Mouse (Mus musculus) midbrain, embryonic 15.5 days (tissue): ENCODE results near the gene Ccdc28b. TPM values are rescaled to one million over a fixed set of nuclear protein-coding genes. Genes with fewer than 3 reads are reported as not detected.

Experiments used
- ATAC-seq: fragments of 200-750 bp; cut with Nextera tagmentation; replicated peaks from 2 replicates; pipeline ENCODE4 v1.8.0; 2017; ENCODE audit warnings: moderate TSS enrichment
- H3K27ac ChIP-seq: fragments of 300-500 bp; sonication (generic); 2 replicates; pipeline ENCODE4 v1.5.1; 2015; ENCODE audit warnings: mild to moderate bottlenecking, inconsistent platforms
- H3K27me3 ChIP-seq: fragments of 300-500 bp; sonication (generic); replicated peaks from 2 replicates; pipeline ENCODE4 v1.6.1; 2015; ENCODE audit warnings: inconsistent platforms
- H3K36me3 ChIP-seq: fragments of 300-500 bp; sonication (generic); replicated peaks from 2 replicates; pipeline ENCODE4 v1.6.1; 2015; ENCODE audit warnings: inconsistent platforms
- H3K4me1 ChIP-seq: fragments of 300-500 bp; sonication (generic); 2 replicates; pipeline ENCODE4 v1.6.1; 2015; ENCODE audit warnings: inconsistent platforms
- H3K4me2 ChIP-seq: fragments of 300-500 bp; sonication (generic); 2 replicates; pipeline ENCODE4 v1.6.1; 2015; ENCODE audit warnings: inconsistent platforms, mild to moderate bottlenecking, moderate library complexity
- H3K4me3 ChIP-seq: fragments of 300-500 bp; sonication (generic); 2 replicates; pipeline ENCODE4 v1.5.1; 2015; ENCODE audit warnings: mild to moderate bottlenecking, inconsistent platforms
- H3K9ac ChIP-seq: fragments of 300-500 bp; sonication (generic); 2 replicates; pipeline ENCODE4 v1.6.1; 2015; ENCODE audit warnings: mild to moderate bottlenecking, inconsistent platforms
- H3K9me3 ChIP-seq: fragments of 300-500 bp; sonication (generic); 2 replicates; pipeline ENCODE4 v1.6.1; 2016; ENCODE audit warnings: inconsistent platforms
- WGBS: fragments of 180-500 bp; shearing (Covaris S2); methylation state at CpG from one replicate; pipeline ENCODE4 v1.1.7; 2015; ENCODE audit warnings: mixed read lengths; 5-methylcytosine and 5-hydroxymethylcytosine counted together
- polyA plus RNA-seq: library from polyadenylated mRNA; unstranded; fragments of >200 nt; fragmentation: Nextera tagmentation; extraction: Ambion mirVana; gene quantifications from 2 replicates; pipeline ENCODE4 v1.2.1, GENCODE M21; 2015

The Ccdc28b gene
- polyA plus RNA-seq, 1 experiment from 2014 or later: 173 TPM

GRCm38 (mm10) chr4:129609139-129609631 is 14.6 kb downstream of the Ccdc28b start:
- 85% methylated on average over 12 of the region's 12 CpGs for WGBS
- H3K4me2 ChIP-seq: no peak overlapping the region

GRCm38 (mm10) chr4:129608426-129609025 is 15.2 kb downstream of the Ccdc28b start:
- H3K9ac ChIP-seq: 0 out of 2 replicates have a peak overlapping the region, but pooled peaks have one; percentile 14
- H3K4me3 ChIP-seq: no peak overlapping the region
- peak overlapping the region; percentile 72 for H3K27ac ChIP-seq
- H3K27me3 ChIP-seq: no peaks in the 10 kb centered on the region
- peaks cover 6% of the 10 kb centered on the region; the same call in 1 of the 2 replicates for H3K4me1 ChIP-seq
- peaks cover 18% of the 10 kb centered on the region for H3K36me3 ChIP-seq
- H3K9me3 ChIP-seq: no peaks in the 10 kb centered on the region
- peak; percentile 78 for ATAC-seq
- WGBS: 40% methylated on average over 7 of the region's 7 CpGs
- H3K4me2 ChIP-seq: no peak overlapping the region

More at GRCm38 (mm10) chr4:129609139-129609631, 14.6 kb downstream of the Ccdc28b start:
- Histone ChIP-seq H3K36me3 (peaks cover 18% of the 10 kb centered on the region), H3K4me3 (no peak overlapping the region), H3K4me1 (peaks cover 6% of the 10 kb centered on the region; the same call in 1 of the 2 replicates), H3K27me3 (no peaks in the 10 kb centered on the region), H3K9ac (no peak overlapping the region), H3K27ac (no peak overlapping the region), H3K9me3 (no peaks in the 10 kb centered on the region)
- no peak for ATAC-seq

DNA sequence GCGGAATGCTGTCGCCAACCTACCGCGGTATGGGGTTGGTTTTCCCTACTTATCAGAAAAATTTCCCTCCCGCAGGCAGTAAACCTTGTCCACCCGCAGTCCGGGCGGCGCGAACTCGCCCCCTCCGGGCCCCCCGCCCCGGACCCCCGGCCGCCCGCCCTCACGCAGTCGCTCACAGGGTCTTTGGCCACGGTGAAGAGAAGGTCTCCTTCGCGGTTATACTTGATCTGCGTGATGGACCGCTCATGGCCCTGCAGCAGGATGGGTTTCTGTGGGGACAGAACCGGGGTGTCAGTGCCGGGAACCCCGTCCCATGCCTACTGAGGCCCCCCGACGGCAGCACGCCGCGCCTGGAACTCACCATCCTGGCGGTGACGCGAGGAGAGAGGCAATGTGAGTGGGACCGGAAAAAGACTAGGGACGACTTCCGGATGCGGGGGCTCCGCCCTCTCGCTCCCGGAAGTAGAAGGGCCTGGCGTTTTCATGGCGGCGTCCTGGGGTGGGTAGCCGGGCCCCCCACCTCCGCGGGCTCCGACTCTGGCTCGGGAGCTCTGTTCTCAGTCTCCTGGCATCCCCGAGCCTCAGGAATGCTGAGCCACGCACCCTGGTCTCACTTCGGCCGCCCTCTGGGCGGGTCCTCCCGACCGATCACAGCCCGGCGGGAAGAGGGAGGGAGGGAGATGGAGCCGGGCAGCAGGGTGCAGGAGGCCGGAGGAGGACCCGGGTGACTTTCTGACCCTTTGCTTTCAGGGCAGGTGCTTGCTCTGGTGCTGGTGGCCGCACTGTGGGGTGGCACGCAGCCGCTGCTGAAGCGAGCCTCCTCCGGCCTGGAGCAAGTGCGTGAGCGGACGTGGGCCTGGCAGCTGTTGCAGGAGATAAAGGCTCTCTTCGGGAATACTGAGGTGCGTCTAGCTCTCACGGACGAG is 23.3 kb downstream of the Ccdc28b start, which contains the start of the genes Eif3i and Tmem234:
Gene Eif3i, minus strand, starts transcription at position 416 of the 926 bp plus-strand sequence.
Gene Tmem234, plus strand, starts transcription at position 436 of the 926 bp plus-strand sequence.
- Histone ChIP-seq H3K27me3 (no peaks in the 10 kb centered on the region), H3K9me3 (no peaks in the 10 kb centered on the region), H3K36me3 (peaks cover 14% of the 10 kb centered on the region; the same call in 1 of the 2 replicates), H3K27ac (peak within 1 kb of the TSS; percentile 77), H3K4me2 (peak within 1 kb of the TSS; percentile 85), H3K4me3 (peak within 1 kb of the TSS; percentile 92), H3K4me1 (peaks cover 34% of the 10 kb centered on the region), H3K9ac (peak within 1 kb of the TSS; percentile 96)
- under 1% methylated on average over 74 of the region's 74 CpGs for WGBS
- peak; percentile 91 for ATAC-seq

DNA sequence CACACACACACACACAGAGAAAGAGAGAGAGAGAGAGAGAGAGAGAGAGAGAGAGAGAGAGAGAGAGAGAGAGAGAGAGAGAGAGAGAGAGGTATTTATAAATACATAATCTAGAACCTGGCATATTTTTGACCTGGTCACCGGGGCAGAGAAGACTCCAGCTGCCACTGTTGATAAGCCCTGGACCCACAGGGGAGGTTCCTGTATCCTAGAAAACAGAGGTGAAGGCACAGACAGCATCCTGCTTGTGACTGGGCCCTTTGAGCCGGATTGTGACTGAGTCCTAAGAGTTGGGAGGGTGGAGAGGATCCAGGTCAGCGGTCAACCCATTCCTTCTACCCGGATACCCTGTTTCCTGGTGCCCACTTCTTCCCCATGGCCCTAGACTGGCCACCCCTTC is 34.9 kb downstream of the Ccdc28b start:
- H3K4me2 ChIP-seq: no peak overlapping the region
- no peak overlapping the region for H3K4me3 ChIP-seq
- H3K36me3 ChIP-seq: peaks cover 34% of the 10 kb centered on the region
- WGBS: 81% methylated on average over 4 of the region's 4 CpGs
- no peak for ATAC-seq
- no peak overlapping the region for H3K9ac ChIP-seq
- H3K4me1 ChIP-seq: peaks cover 8% of the 10 kb centered on the region; the same call in 1 of the 2 replicates
- H3K9me3 ChIP-seq: no peaks in the 10 kb centered on the region
- no peaks in the 10 kb centered on the region for H3K27me3 ChIP-seq
- H3K27ac ChIP-seq: no peak overlapping the region

DNA sequence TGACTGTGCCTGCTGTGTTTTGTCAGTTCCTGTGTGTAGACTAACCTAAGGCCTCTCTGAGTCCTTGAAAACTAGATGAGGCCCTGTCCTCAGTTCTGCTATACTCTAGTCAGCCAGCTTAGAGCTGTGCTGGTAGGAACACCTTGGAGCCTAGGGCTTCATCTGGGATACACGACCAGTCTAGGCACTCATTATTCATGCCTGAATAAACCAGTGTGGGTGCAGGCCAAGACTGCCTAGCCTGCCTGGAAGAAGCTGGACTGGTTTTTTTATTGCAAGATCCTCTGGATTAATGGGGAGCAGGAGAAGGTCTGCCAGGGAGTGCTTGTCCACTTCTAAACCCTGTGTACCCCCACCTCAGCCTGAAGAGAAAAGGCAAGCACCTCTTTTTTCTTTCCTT is 36.8 kb downstream of the Ccdc28b start:
- 34% methylated on average over 1 of the region's 1 CpGs for WGBS
- Histone ChIP-seq H3K4me2 (no peak overlapping the region), H3K9me3 (no peaks in the 10 kb centered on the region)

DNA sequence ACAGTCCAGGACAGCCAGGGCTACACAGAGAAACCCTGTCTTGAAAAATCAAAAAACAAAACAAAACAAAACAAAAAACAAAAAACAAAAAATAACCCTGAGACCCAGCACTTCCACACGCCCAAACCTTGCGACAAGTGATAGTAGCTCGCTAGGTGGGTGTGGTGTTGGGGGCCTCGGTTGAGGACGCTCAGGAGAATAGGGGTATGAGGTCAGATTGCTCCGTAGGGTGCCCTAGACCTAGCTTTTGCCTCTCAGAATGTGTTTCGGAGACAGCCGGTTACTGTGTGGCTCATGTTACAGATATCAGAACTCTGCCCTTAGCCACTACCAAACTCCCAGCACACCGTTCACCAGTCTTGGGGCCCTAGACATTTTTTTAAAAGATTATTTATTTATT is 38.0 kb downstream of the Ccdc28b start:
- Histone ChIP-seq H3K9me3 (no peaks in the 10 kb centered on the region), H3K36me3 (peaks cover 7% of the 10 kb centered on the region; the same call in 1 of the 2 replicates), H3K9ac (no peak overlapping the region), H3K4me1 (peaks cover 8% of the 10 kb centered on the region; the same call in 1 of the 2 replicates), H3K27ac (no peak overlapping the region), H3K4me3 (no peak overlapping the region), H3K4me2 (no peak overlapping the region), H3K27me3 (no peaks in the 10 kb centered on the region)
- ATAC-seq: no peak
- 86% methylated on average over 9 of the region's 9 CpGs for WGBS

More for the DNA sequence above, 36.8 kb downstream of the Ccdc28b start:
- no peak overlapping the region for H3K27ac ChIP-seq
- peaks cover 8% of the 10 kb centered on the region; the same call in 1 of the 2 replicates for H3K4me1 ChIP-seq
- no peak overlapping the region for H3K4me3 ChIP-seq
- peaks cover 18% of the 10 kb centered on the region for H3K36me3 ChIP-seq
- H3K9ac ChIP-seq: no peak overlapping the region
- H3K27me3 ChIP-seq: no peaks in the 10 kb centered on the region
- ATAC-seq: no peak

DNA sequence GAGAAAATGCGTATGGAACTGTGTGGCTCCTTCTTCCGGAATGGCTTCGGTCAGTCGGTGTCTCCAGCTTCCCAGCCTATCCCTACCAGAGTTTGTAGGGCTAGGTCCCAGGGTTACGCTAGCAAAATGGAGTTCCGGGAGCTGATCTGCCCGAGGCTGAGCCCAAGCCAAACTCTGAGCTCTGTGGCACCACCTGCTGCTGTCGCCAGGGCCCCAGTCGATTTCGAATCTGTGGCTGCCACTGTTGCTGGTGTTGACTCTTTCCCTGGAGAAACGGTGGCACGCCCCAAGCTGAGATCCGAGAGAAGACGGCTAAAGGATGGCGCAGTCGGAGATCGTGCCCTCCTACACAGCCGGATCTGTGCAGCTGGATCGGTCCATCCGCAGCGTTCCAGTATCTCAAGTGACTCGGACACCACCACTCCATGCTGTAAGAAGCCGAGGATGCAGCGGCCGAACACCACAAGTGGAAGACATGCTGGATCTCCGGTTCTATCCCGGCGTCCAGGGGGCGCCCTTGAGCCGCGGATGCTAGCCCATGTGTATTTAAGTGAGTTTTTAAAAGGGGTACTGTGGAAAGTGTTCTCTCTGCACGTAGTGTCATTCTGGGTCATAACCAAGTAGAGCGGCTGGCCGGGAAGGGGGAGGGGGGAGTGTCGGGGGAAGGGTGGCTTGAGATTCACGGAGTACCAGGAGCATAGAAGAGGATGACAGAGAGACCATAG is 38.7 kb downstream of the Ccdc28b start:
- no peaks in the 10 kb centered on the region for H3K27me3 ChIP-seq
- H3K4me2 ChIP-seq: peak overlapping the region; percentile 49
- H3K9ac ChIP-seq: peak overlapping the region; percentile 12; the same call in 1 of the 2 replicates
- H3K36me3 ChIP-seq: no peaks in the 10 kb centered on the region
- H3K4me3 ChIP-seq: peak overlapping the region; percentile 24
- no peak for ATAC-seq
- WGBS: 2% methylated on average over 36 of the region's 36 CpGs
- peaks cover 8% of the 10 kb centered on the region; the same call in 1 of the 2 replicates for H3K4me1 ChIP-seq
- H3K9me3 ChIP-seq: no peaks in the 10 kb centered on the region
- no peak overlapping the region for H3K27ac ChIP-seq

DNA sequence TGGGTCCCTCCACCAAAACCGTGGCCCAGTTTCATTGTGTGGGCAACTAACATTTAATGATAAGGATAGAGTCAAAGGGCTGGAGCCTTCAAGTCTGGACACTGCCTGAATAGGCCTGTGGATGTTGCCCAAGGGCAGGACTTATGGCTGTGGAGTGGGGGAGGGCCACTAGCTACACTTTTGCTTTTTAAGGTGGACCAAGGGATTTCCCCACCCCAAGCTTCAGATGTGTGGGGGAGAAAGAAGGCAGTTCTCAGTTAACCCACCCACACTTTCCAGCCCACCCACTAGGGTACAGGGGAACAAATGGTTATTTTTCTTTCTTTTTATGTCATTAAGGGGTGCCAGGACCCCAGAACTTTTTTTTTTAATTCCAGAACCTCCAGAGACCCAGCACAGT is 39.4 kb downstream of the Ccdc28b start:
- 79% methylated on average over 1 of the region's 1 CpGs for WGBS
- Histone ChIP-seq H3K27ac (no peak overlapping the region), H3K4me2 (peak overlapping the region; percentile 49), H3K36me3 (no peaks in the 10 kb centered on the region), H3K4me1 (peaks cover 8% of the 10 kb centered on the region; the same call in 1 of the 2 replicates), H3K27me3 (no peaks in the 10 kb centered on the region), H3K9ac (no peak overlapping the region), H3K9me3 (no peaks in the 10 kb centered on the region), H3K4me3 (no peak overlapping the region)
- ATAC-seq: no peak

GRCm38 (mm10) chr4:129582251-129582650 is 41.5 kb downstream of the Ccdc28b start:
- H3K9me3 ChIP-seq: no peaks in the 10 kb centered on the region
- H3K4me2 ChIP-seq: no peak overlapping the region
- 78% methylated on average over 1 of the region's 1 CpGs for WGBS
- H3K4me1 ChIP-seq: peaks cover 10% of the 10 kb centered on the region; the same call in 1 of the 2 replicates
- H3K36me3 ChIP-seq: no peaks in the 10 kb centered on the region
- H3K27ac ChIP-seq: no peak overlapping the region
- no peak overlapping the region for H3K9ac ChIP-seq
- no peak overlapping the region for H3K4me3 ChIP-seq
- H3K27me3 ChIP-seq: no peaks in the 10 kb centered on the region
- no peak for ATAC-seq

DNA sequence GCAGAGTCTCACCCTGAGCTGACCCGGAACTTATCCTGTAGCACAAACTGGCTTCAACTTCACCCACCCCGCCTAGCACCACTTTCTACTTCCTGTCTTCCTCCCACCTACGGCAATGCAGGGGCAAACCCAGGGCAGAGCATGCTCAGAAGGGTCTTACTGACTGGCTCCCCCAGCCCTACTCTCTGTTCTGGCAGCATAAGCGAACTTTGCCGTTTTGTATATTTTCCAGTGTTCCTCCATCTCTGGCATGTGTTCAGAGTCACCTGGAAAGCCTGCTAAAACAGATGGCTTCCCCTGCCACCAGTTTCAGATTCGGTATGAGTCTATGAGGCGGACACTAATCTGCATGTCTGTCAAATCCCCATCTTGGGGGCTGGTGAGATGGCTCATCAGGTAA is 43.4 kb downstream of the Ccdc28b start:
- Histone ChIP-seq H3K4me1 (peaks cover 12% of the 10 kb centered on the region; the same call in 1 of the 2 replicates), H3K9me3 (no peaks in the 10 kb centered on the region), H3K36me3 (no peaks in the 10 kb centered on the region), H3K4me2 (no peak overlapping the region), H3K4me3 (no peak overlapping the region), H3K27me3 (no peaks in the 10 kb centered on the region), H3K9ac (no peak overlapping the region), H3K27ac (no peak overlapping the region)
- WGBS: 76% methylated on average over 7 of the region's 7 CpGs
- ATAC-seq: no peak

- Histone ChIP-seq H3K9ac (no peak within 1 kb of the TSS), H3K36me3 (no peaks in the 10 kb centered on the region), H3K4me1 (peaks cover 6% of the 10 kb centered on the region; the same call in 1 of the 2 replicates), H3K27ac (no peak within 1 kb of the TSS), H3K4me3 (no peak within 1 kb of the TSS), H3K27me3 (no peaks in the 10 kb centered on the region), H3K9me3 (no peaks in the 10 kb centered on the region), H3K4me2 (no peak within 1 kb of the TSS)
- ATAC-seq: no peak
- WGBS: 90% methylated on average over 5 of the region's 5 CpGs
Measured at GRCm38 (mm10) chr4:129578466-129578865, 45.3 kb downstream of the Ccdc28b start, which contains the start of gene Fam167b. TSS of gene Fam167b (minus strand) at chr4:129578549.
